Mouse (Mus musculus) ES-CJ7 (cell line): ENCODE results near the gene Lcn4.

ENCODE experiments used
- DNase-seq: peaks from one replicate; pipeline ENCODE4 v3.0.0; 2011; ENCODE audit warnings: low read depth, low spot score

Lcn4 gene

GRCm38 (mm10) chr2:26634629-26635488, 36.2 kb downstream of the Lcn4 start:
- DNase-seq = peak; percentile 46

GRCm38 (mm10) chr2:26633953-26634530, 37.0 kb downstream of the Lcn4 start:
- no peak for DNase-seq

- no peak for DNase-seq
Measured at GRCm38 (mm10) chr2:26632541-26633395, 38.3 kb downstream of the Lcn4 start.

- DNase-seq = peak; percentile 54
Measured at GRCm38 (mm10) chr2:26628792-26629437, 42.2 kb downstream of the Lcn4 start.

GRCm38 (mm10) chr2:26627921-26628739, 43.0 kb downstream of the Lcn4 start, which contains the start of gene Fam69b:
TSS of gene Fam69b (plus strand) at chr2:26628457.
- peak; percentile 75 for DNase-seq

- DNase-seq = no peak
Measured at GRCm38 (mm10) chr2:26626081-26626480, 45.0 kb downstream of the Lcn4 start.

GRCm38 (mm10) chr2:26625419-26625818, 45.7 kb downstream of the Lcn4 start:
- no peak for DNase-seq

- DNase-seq = no peak
Measured at GRCm38 (mm10) chr2:26622984-26623383, 48.1 kb downstream of the Lcn4 start.

- DNase-seq = no peak
Measured at GRCm38 (mm10) chr2:26621246-26621645, 49.8 kb downstream of the Lcn4 start.

GRCm38 (mm10) chr2:26617928-26618327, 53.2 kb downstream of the Lcn4 start:
- DNase-seq = peak; percentile 47
